Mouse (Mus musculus): ENCODE data around the gene Tnni2. TPM values are rescaled to one million over a fixed set of nuclear protein-coding genes. Genes with fewer than 3 reads are reported as not detected.

The Tnni2 gene
- polyA plus RNA-seq, 1 experiment = 2.1 TPM

- no peaks in the 10 kb centered on the region for H3K9me3 ChIP-seq (replicated peaks; ENCODE audit: control insufficient read depth, insufficient read depth, low read length, poor library complexity, severe bottlenecking)
- H3K4me1 ChIP-seq (ENCODE audit: control insufficient read depth, insufficient read depth, low read length) = no peaks in the 10 kb centered on the region
- H3K27me3 ChIP-seq (ENCODE audit: control insufficient read depth, insufficient read depth, low read length, poor library complexity, severe bottlenecking) = no peaks in the 10 kb centered on the region
- TF ChIP-seq CTCF (IDR thresholded peaks at IDR 0.05; ENCODE audit: low read depth, low read length) = no peak
- TF ChIP-seq POLR2A (IDR thresholded peaks at IDR 0.05; ENCODE audit: insufficient read depth, low read length) = no peak
- TF ChIP-seq EP300 (IDR thresholded peaks at IDR 0.05; ENCODE audit: insufficient read depth, low read depth, low read length) = no peak
- H3K4me3 ChIP-seq (ENCODE audit: low read depth, low read length) = no peak overlapping the region
- no peak overlapping the region for H3K9ac ChIP-seq (ENCODE audit: low read depth, poor library complexity, severe bottlenecking)
- H3K36me3 ChIP-seq (ENCODE audit: control insufficient read depth, insufficient read depth, low read length, poor library complexity, severe bottlenecking) = no peaks in the 10 kb centered on the region
- no peak overlapping the region for H3K27ac ChIP-seq (ENCODE audit: insufficient read depth, low read length)
Observed at GRCm38 (mm10) chr7:142431106-142431505, 10.5 kb upstream of the Tnni2 start.

DNA sequence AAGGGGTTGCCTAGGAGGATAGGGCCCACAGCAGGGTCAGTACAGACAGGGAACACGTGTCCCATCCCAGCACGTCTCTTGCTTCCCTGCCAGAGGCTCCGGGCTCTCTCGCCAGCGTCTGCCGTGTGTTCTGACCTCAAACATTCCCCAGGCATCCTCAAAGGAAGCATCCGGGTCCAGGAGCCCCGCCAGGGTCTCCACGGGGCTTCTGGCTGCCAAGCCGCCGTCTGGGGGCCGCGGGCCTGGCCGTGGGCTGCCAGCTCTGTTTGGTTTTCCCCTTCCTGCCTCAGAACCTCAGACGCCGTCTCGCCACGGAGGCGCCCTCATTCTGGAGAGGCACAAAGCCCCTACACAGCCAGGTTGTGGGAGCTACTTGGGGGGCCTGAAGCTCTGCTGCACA, 8.0 kb upstream of the Tnni2 start:
- TF ChIP-seq EP300 (IDR thresholded peaks at IDR 0.05; ENCODE audit: insufficient read depth, low read depth, low read length) (no peak), CTCF (IDR thresholded peaks at IDR 0.05; ENCODE audit: low read depth, low read length) (no peak), POLR2A (IDR thresholded peaks at IDR 0.05; ENCODE audit: insufficient read depth, low read length) (no peak)
- Histone ChIP-seq H3K9ac (ENCODE audit: low read depth, poor library complexity, severe bottlenecking) (no peak overlapping the region), H3K27me3 (ENCODE audit: control insufficient read depth, insufficient read depth, low read length, poor library complexity, severe bottlenecking) (no peaks in the 10 kb centered on the region), H3K36me3 (ENCODE audit: control insufficient read depth, insufficient read depth, low read length, poor library complexity, severe bottlenecking) (no peaks in the 10 kb centered on the region), H3K27ac (ENCODE audit: insufficient read depth, low read length) (no peak overlapping the region), H3K4me3 (ENCODE audit: low read depth, low read length) (peak overlapping the region; percentile 14; the same call in 1 of the 2 replicates), H3K4me1 (ENCODE audit: control insufficient read depth, insufficient read depth, low read length) (peaks cover 1% of the 10 kb centered on the region), H3K9me3 (replicated peaks; ENCODE audit: control insufficient read depth, insufficient read depth, low read length, poor library complexity, severe bottlenecking) (no peaks in the 10 kb centered on the region)

- TF ChIP-seq POLR2A (IDR thresholded peaks at IDR 0.05; ENCODE audit: insufficient read depth, low read length) (no peak), EP300 (IDR thresholded peaks at IDR 0.05; ENCODE audit: insufficient read depth, low read depth, low read length) (0 out of 2 replicates have a peak, but pooled peaks have one; percentile 4)
- Histone ChIP-seq H3K27ac (ENCODE audit: insufficient read depth, low read length) (no peak within 1 kb of the TSS), H3K9me3 (replicated peaks; ENCODE audit: control insufficient read depth, insufficient read depth, low read length, poor library complexity, severe bottlenecking) (no peaks in the 10 kb centered on the region), H3K27me3 (ENCODE audit: control insufficient read depth, insufficient read depth, low read length, poor library complexity, severe bottlenecking) (no peaks in the 10 kb centered on the region), H3K4me1 (ENCODE audit: control insufficient read depth, insufficient read depth, low read length) (peaks cover 1% of the 10 kb centered on the region), H3K9ac (ENCODE audit: low read depth, poor library complexity, severe bottlenecking) (no peak within 1 kb of the TSS), H3K4me3 (ENCODE audit: low read depth, low read length) (peak within 1 kb of the TSS; percentile 14; the same call in 1 of the 2 replicates), H3K36me3 (ENCODE audit: control insufficient read depth, insufficient read depth, low read length, poor library complexity, severe bottlenecking) (no peaks in the 10 kb centered on the region)
Observed at GRCm38 (mm10) chr7:142434137-142434865, 7.3 kb upstream of the Tnni2 start, which contains the start of gene Syt8. TSS of gene Syt8 (plus strand) at chr7:142434850.

GRCm38 (mm10) chr7:142435524-142435923, 6.1 kb upstream of the Tnni2 start:
- Histone ChIP-seq H3K27me3 (ENCODE audit: control insufficient read depth, insufficient read depth, low read length, poor library complexity, severe bottlenecking) (no peaks in the 10 kb centered on the region), H3K9me3 (replicated peaks; ENCODE audit: control insufficient read depth, insufficient read depth, low read length, poor library complexity, severe bottlenecking) (no peaks in the 10 kb centered on the region), H3K9ac (ENCODE audit: low read depth, poor library complexity, severe bottlenecking) (no peak overlapping the region), H3K36me3 (ENCODE audit: control insufficient read depth, insufficient read depth, low read length, poor library complexity, severe bottlenecking) (no peaks in the 10 kb centered on the region), H3K4me3 (ENCODE audit: low read depth, low read length) (no peak overlapping the region), H3K27ac (ENCODE audit: insufficient read depth, low read length) (no peak overlapping the region), H3K4me1 (ENCODE audit: control insufficient read depth, insufficient read depth, low read length) (peaks cover 1% of the 10 kb centered on the region)
- no peak for TF ChIP-seq POLR2A (IDR thresholded peaks at IDR 0.05; ENCODE audit: insufficient read depth, low read length)
- peak; percentile 71 for TF ChIP-seq CTCF (IDR thresholded peaks at IDR 0.05; ENCODE audit: low read depth, low read length)

DNA sequence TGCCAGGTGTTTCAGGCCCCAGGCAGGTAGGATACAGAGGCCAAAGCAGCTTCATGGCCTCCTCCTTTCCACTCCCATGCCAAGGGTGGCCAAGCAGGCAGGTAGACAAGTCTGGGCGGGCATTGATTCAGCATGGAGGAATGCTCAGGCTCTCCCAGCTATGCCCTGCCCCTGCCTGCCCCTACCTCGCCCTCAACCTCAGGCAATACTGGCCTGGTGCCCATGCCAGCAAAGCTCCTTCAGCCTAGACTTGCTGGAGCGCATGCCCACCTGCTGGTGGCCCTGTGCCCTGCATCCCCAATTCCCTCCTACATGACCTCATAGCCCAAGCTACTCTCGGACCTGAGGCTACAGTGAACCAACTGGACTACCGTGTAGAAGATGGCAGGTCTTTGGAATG, 4.3 kb upstream of the Tnni2 start:
- Histone ChIP-seq H3K4me3 (ENCODE audit: low read depth, low read length) (no peak overlapping the region), H3K27me3 (ENCODE audit: control insufficient read depth, insufficient read depth, low read length, poor library complexity, severe bottlenecking) (no peaks in the 10 kb centered on the region), H3K36me3 (ENCODE audit: control insufficient read depth, insufficient read depth, low read length, poor library complexity, severe bottlenecking) (no peaks in the 10 kb centered on the region), H3K27ac (ENCODE audit: insufficient read depth, low read length) (no peak overlapping the region), H3K4me1 (ENCODE audit: control insufficient read depth, insufficient read depth, low read length) (peaks cover 1% of the 10 kb centered on the region), H3K9me3 (replicated peaks; ENCODE audit: control insufficient read depth, insufficient read depth, low read length, poor library complexity, severe bottlenecking) (no peaks in the 10 kb centered on the region), H3K9ac (ENCODE audit: low read depth, poor library complexity, severe bottlenecking) (no peak overlapping the region)
- no peak for TF ChIP-seq POLR2A (IDR thresholded peaks at IDR 0.05; ENCODE audit: insufficient read depth, low read length)
- TF ChIP-seq EP300 (IDR thresholded peaks at IDR 0.05; ENCODE audit: insufficient read depth, low read depth, low read length) = no peak
- TF ChIP-seq CTCF (IDR thresholded peaks at IDR 0.05; ENCODE audit: low read depth, low read length) = no peak

DNA sequence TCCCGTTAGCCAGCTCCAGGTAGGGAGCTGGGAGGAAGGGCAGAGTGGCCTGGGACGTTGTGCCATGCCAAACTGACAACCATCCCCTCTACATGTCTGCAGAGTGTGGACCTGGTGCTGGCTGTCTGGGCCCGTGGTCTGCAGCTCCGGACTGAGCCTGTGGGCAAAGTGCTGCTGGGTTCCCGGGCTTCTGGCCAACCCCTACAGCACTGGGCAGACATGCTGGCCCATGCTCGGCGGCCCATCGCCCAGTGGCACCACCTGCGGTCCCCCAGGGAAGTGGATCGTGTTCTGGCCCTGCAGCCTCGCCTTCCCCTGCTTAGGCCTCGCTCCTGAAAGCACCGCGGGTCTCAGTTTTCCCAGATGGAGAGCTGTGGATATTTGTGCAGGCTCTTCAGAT, 1.6 kb upstream of the Tnni2 start:
- Histone ChIP-seq H3K9ac (ENCODE audit: low read depth, poor library complexity, severe bottlenecking) (no peak overlapping the region), H3K9me3 (replicated peaks; ENCODE audit: control insufficient read depth, insufficient read depth, low read length, poor library complexity, severe bottlenecking) (no peaks in the 10 kb centered on the region), H3K27ac (ENCODE audit: insufficient read depth, low read length) (no peak overlapping the region), H3K4me3 (ENCODE audit: low read depth, low read length) (no peak overlapping the region), H3K36me3 (ENCODE audit: control insufficient read depth, insufficient read depth, low read length, poor library complexity, severe bottlenecking) (no peaks in the 10 kb centered on the region), H3K27me3 (ENCODE audit: control insufficient read depth, insufficient read depth, low read length, poor library complexity, severe bottlenecking) (no peaks in the 10 kb centered on the region), H3K4me1 (ENCODE audit: control insufficient read depth, insufficient read depth, low read length) (peaks cover 1% of the 10 kb centered on the region)
- TF ChIP-seq EP300 (IDR thresholded peaks at IDR 0.05; ENCODE audit: insufficient read depth, low read depth, low read length) = no peak
- TF ChIP-seq CTCF (IDR thresholded peaks at IDR 0.05; ENCODE audit: low read depth, low read length) = no peak
- no peak for TF ChIP-seq POLR2A (IDR thresholded peaks at IDR 0.05; ENCODE audit: insufficient read depth, low read length)

Data from ES-Bruce4 (cell line).